Mouse (Mus musculus): ENCODE measurements around the gene Gm21541.
"Not testable (repeated sequence)": the region's sequence is repeated elsewhere in the genome, so short reads cannot be mapped to it uniquely, and the experiment has no call there.

Gene Gm21541

DNA sequence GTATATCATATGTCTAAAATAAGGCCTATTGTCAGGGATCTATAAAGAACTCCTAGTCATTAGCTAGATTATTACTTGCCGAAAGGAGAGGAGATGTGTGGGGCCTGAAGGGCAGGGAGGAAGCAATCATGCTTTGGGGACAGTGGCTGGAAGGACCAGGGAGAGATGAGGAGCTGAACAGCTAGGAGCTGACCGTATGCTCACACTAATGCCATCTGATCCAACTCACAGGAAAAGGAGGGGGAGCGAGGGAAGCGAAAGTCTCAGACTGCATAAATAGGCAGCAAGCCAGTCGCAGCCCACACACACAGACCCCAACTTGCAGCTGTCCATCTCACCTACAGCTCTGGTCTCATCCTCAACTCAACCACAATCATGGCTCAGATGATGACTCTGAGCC is at the start of gene Gm21541:
TSS of gene Gm21541 (plus strand) at position 301 of the 400 bp plus-strand sequence.
- DNase-seq (ENCODE audit: low spot score) = not testable (repeated sequence)

DNA sequence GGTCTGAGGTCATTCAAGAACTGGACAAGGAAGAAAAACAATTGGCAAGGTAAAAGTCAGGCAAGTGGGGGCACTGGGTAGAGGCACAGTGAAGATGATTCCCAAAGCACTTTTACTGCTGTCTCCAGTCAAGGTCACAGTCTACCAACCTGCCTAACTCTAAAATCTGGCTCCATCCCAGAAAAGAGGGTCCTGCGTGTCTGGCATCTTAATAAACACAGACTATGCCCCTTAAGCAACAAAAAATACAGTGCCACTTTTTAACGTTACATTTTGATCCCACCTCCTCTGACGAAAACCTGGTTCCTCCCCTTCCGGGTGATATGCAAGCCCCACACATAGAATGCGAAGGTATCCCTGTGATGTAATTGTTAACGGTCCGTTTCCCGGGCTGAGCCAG is 37.9 kb downstream of the Gm21541 start, which contains the start of gene Gm20878:
TSS of gene Gm20878 (plus strand) at position 301 of the 400 bp plus-strand sequence.
- DNase-seq (ENCODE audit: low spot score) = not testable (repeated sequence)

All from testis, postnatal 10 days (tissue).